8 mouse cellular contexts compared by ENCODE assay signal in the genomic region with DNA sequence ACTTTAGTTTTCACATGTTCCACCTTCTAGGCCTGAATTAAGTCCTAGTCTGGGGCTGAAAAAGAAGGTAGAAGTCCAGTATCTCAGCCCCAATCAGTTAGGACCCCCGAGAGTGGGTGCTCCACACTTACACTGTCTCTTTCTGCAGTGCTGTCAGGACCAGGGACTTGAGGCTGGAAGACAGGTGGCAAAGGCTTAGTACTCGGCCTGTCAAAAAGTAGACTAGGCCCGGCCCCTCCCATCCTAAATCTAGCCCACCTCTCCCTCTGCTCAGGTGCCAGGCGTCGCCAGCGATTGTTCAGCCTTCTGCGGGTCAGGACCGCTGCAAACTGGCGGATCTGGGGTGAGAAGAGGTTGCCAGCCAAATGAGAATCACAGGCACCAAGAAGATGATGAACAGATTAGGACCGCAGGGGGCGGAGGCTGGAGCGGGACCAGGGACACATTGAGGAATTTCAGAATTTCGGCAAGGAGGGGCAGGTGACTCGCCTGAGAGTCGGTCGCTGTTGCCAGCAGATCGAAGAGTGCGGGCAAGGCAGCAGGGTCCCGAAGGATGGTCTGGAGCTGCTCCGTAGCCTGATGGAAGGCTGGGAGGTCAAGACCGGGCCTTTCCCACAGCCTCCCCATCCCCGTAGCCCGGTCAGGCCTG. TPM values are rescaled to one million over a fixed set of nuclear protein-coding genes. Genes with fewer than 3 reads are reported as not detected.
DNase-seq lines count a peak whose midpoint lies in the region; ATAC-seq and TF ChIP-seq lines count a peak whose summit lies in the region.

No protein-coding gene starts in this region.

- peak overlapping the region; percentile 88 for H3K4me2 ChIP-seq in heart, embryonic 13.5 days
- peak overlapping the region; percentile 96 for H3K4me2 ChIP-seq in limb, embryonic 11.5 days (ENCODE audit: low read depth, severe bottlenecking)
- peak overlapping the region; percentile 90 for H3K4me2 ChIP-seq in midbrain, embryonic 15.5 days

- intact Hi-C loops in heart, adult 2 months (cut with DNase I) = loop anchor here (5.0 kb wide), 1 partner anchor 37 kb away; the partner anchor contains the start of genes Gmpr2 and Nedd8

- ATAC-seq in heart, embryonic 13.5 days (ENCODE audit: extremely low read depth, insufficient number of reproducible peaks, low FRiP score, low TSS enrichment) = no peak
- ATAC-seq in limb, embryonic 11.5 days (ENCODE audit: insufficient number of reproducible peaks, low FRiP score, low TSS enrichment, low read depth) = peak; percentile 76
- ATAC-seq in midbrain, embryonic 15.5 days (replicated peaks) = peak; percentile 79

- no peaks in the 10 kb centered on the region for H3K79me2 ChIP-seq in heart, adult 2 months (replicated peaks; ENCODE audit: control insufficient read depth, insufficient read depth, low read length)

- peak in 1 of 2 experiments; percentile 54 for DNase-seq in heart, adult 2 months
- no peak for DNase-seq in heart, adult 8-10 months (ENCODE audit: low spot score)
- peak; percentile 75 to 86 for DNase-seq in cerebellum, postnatal 14 days
- DNase-seq in limb, embryonic 11.5 days (ENCODE audit: low spot score) = no peak
- no peak for DNase-seq in spleen, adult 18-20 months

- no peak for TF ChIP-seq CTCF in heart, adult 2 months (IDR thresholded peaks at IDR 0.05)
- TF ChIP-seq CTCF in E14TG2a.4 (conservative IDR thresholded peaks at IDR 0.05; ENCODE audit: low read length) = no peak

- 4% methylated on average over 23 of the region's 23 CpGs for WGBS in heart, adult 2 months
- 5% methylated on average over 23 of the region's 23 CpGs for WGBS in heart, embryonic 13.5 days
- 3% methylated on average over 23 of the region's 23 CpGs for WGBS in limb, embryonic 11.5 days
- WGBS in midbrain, embryonic 15.5 days = 3% methylated on average over 23 of the region's 23 CpGs

- H3K4me3 ChIP-seq in heart, adult 2 months = peak overlapping the region; percentile 73
- peak overlapping the region; percentile 91 for H3K4me3 ChIP-seq in E14TG2a.4 (replicated peaks; ENCODE audit: low read length)
- peak overlapping the region; percentile 75 for H3K4me3 ChIP-seq in heart, embryonic 13.5 days
- H3K4me3 ChIP-seq in limb, embryonic 11.5 days (ENCODE audit: low read depth, low read length) = peak overlapping the region; percentile 74
- H3K4me3 ChIP-seq in midbrain, embryonic 15.5 days = peak overlapping the region; percentile 66

- no peaks in the 10 kb centered on the region for H3K27me3 ChIP-seq in heart, adult 2 months (ENCODE audit: control insufficient read depth, insufficient read depth, low read length)
- no peaks in the 10 kb centered on the region for H3K27me3 ChIP-seq in E14TG2a.4 (ENCODE audit: insufficient read depth, low read length)
- no peaks in the 10 kb centered on the region for H3K27me3 ChIP-seq in heart, embryonic 13.5 days (replicated peaks)
- H3K27me3 ChIP-seq in limb, embryonic 11.5 days (ENCODE audit: control insufficient read depth, insufficient read depth, low read length) = no peaks in the 10 kb centered on the region
- H3K27me3 ChIP-seq in midbrain, embryonic 15.5 days (replicated peaks) = no peaks in the 10 kb centered on the region

- TF ChIP-seq POLR2A in heart, adult 2 months (IDR thresholded peaks at IDR 0.05; ENCODE audit: insufficient read depth, low read depth, low read length) = no peak

- no peaks in the 10 kb centered on the region for H3K4me1 ChIP-seq in heart, adult 2 months (ENCODE audit: control insufficient read depth, insufficient read depth, low read length)
- peaks cover 54% of the 10 kb centered on the region for H3K4me1 ChIP-seq in E14TG2a.4 (replicated peaks; ENCODE audit: low read depth, low read length)
- H3K4me1 ChIP-seq in heart, embryonic 13.5 days = peaks cover 19% of the 10 kb centered on the region
- peaks cover 4% of the 10 kb centered on the region; the same call in 1 of the 2 replicates for H3K4me1 ChIP-seq in limb, embryonic 11.5 days (ENCODE audit: control insufficient read depth, insufficient read depth, low read length)
- H3K4me1 ChIP-seq in midbrain, embryonic 15.5 days = peaks cover 20% of the 10 kb centered on the region

- H3K9me3 ChIP-seq in E14TG2a.4 (ENCODE audit: low read length) = no peaks in the 10 kb centered on the region
- no peaks in the 10 kb centered on the region for H3K9me3 ChIP-seq in heart, embryonic 13.5 days
- H3K9me3 ChIP-seq in limb, embryonic 11.5 days (ENCODE audit: control insufficient read depth, low read length) = no peaks in the 10 kb centered on the region
- no peaks in the 10 kb centered on the region for H3K9me3 ChIP-seq in midbrain, embryonic 15.5 days

- H3K27ac ChIP-seq in heart, adult 2 months = peak overlapping the region; percentile 81
- peak overlapping the region; percentile 70 for H3K27ac ChIP-seq in heart, embryonic 13.5 days (replicated peaks)
- H3K27ac ChIP-seq in limb, embryonic 11.5 days (replicated peaks; ENCODE audit: low read depth, low read length) = no peak overlapping the region
- peak overlapping the region; percentile 78 for H3K27ac ChIP-seq in midbrain, embryonic 15.5 days

- peak overlapping the region; percentile 80 for H3K9ac ChIP-seq in heart, adult 2 months (ENCODE audit: low read depth, low read length)
- peak overlapping the region; percentile 87 for H3K9ac ChIP-seq in heart, embryonic 13.5 days
- peak overlapping the region; percentile 75 for H3K9ac ChIP-seq in limb, embryonic 11.5 days (ENCODE audit: low read length)
- peak overlapping the region; percentile 72 for H3K9ac ChIP-seq in midbrain, embryonic 15.5 days

- peaks cover 2% of the 10 kb centered on the region; the same call in 1 of the 2 replicates for H3K36me3 ChIP-seq in heart, adult 2 months (ENCODE audit: control insufficient read depth, insufficient read depth, low read length)
- peaks cover 84% of the 10 kb centered on the region for H3K36me3 ChIP-seq in E14TG2a.4 (ENCODE audit: insufficient read depth, low read length)
- peaks cover 85% of the 10 kb centered on the region for H3K36me3 ChIP-seq in heart, embryonic 13.5 days
- H3K36me3 ChIP-seq in limb, embryonic 11.5 days (ENCODE audit: control insufficient read depth, insufficient read depth, low read length) = peaks cover 24% of the 10 kb centered on the region
- peaks cover 56% of the 10 kb centered on the region for H3K36me3 ChIP-seq in midbrain, embryonic 15.5 days (replicated peaks)

- no peak for TF ChIP-seq EP300 in heart, adult 2 months (IDR thresholded peaks at IDR 0.05; ENCODE audit: insufficient read depth, low read depth, low read length)

RNA-seq across cellular contexts. Expression of gene Ipo4, which starts 0.8 kb away (rescaled TPM):
- 10 to 100 TPM; 51.3 to 64.1 TPM for total RNA-seq in heart, adult 2 months (2021)
- 68.2 and 68.9 TPM in 2 replicates for polyA plus RNA-seq in heart, adult 2 months (2012; rRNA removed)
- total RNA-seq in heart, adult 8-10 months (2022) = 10 to 100 TPM; 58.2 to 75.2 (median 71.6) TPM
- polyA plus RNA-seq in heart, embryonic 13.5 days (2015; fragmentation: Nextera tagmentation; extraction: Ambion mirVana) = 64.8 and 67.1 TPM in 2 replicates
- 91.5 and 100 TPM in 2 replicates for polyA plus RNA-seq in limb, embryonic 11.5 days (2014; fragmentation: Nextera tagmentation; extraction: Ambion mirVana)
- polyA plus RNA-seq in midbrain, embryonic 15.5 days (2015; fragmentation: Nextera tagmentation; extraction: Ambion mirVana) = 116 and 121 TPM in 2 replicates

RNA-seq across cellular contexts. Expression of gene Gm49378, which starts 2.7 kb away (rescaled TPM):
- total RNA-seq in heart, adult 2 months (2021) = 1 to 10 TPM; 2.5 to 3.8 TPM
- 3.5 and 5.0 TPM in 2 replicates for polyA plus RNA-seq in heart, adult 2 months (2012; rRNA removed)
- total RNA-seq in heart, adult 8-10 months (2022) = 1 to 10 TPM; 1.6 to 3.3 (median 2.6) TPM
- polyA plus RNA-seq in heart, embryonic 13.5 days (2015; fragmentation: Nextera tagmentation; extraction: Ambion mirVana) = 1.4 and 1.6 TPM in 2 replicates
- 2.2 and 2.9 TPM in 2 replicates for polyA plus RNA-seq in limb, embryonic 11.5 days (2014; fragmentation: Nextera tagmentation; extraction: Ambion mirVana)
- polyA plus RNA-seq in midbrain, embryonic 15.5 days (2015; fragmentation: Nextera tagmentation; extraction: Ambion mirVana) = 0.79 and 1.1 TPM in 2 replicates

RNA-seq across cellular contexts. Expression of gene Tm9sf1, which starts 8.6 kb away (rescaled TPM):
- total RNA-seq in heart, adult 2 months (2021) = 10 to 100 TPM; 39.4 to 40.6 TPM
- polyA plus RNA-seq in heart, adult 2 months (2012; rRNA removed) = 50.6 and 63.0 TPM in 2 replicates
- total RNA-seq in heart, adult 8-10 months (2022) = 10 to 100 TPM; 38.9 to 44.2 (median 40.8) TPM
- polyA plus RNA-seq in heart, embryonic 13.5 days (2015; fragmentation: Nextera tagmentation; extraction: Ambion mirVana) = 77.8 and 81.5 TPM in 2 replicates
- 83.2 and 83.3 TPM in 2 replicates for polyA plus RNA-seq in limb, embryonic 11.5 days (2014; fragmentation: Nextera tagmentation; extraction: Ambion mirVana)
- 63.0 and 65.0 TPM in 2 replicates for polyA plus RNA-seq in midbrain, embryonic 15.5 days (2015; fragmentation: Nextera tagmentation; extraction: Ambion mirVana)

RNA-seq across cellular contexts. Expression of gene Tssk4, which starts 15.0 kb away (rescaled TPM):
- total RNA-seq in heart, adult 2 months (2021) = under 1 TPM; 0.34 to 0.47 TPM
- polyA plus RNA-seq in heart, adult 2 months (2012; rRNA removed) = 0.55 and 0.61 TPM in 2 replicates
- under 1 TPM; 0.44 to 0.88 (median 0.52) TPM for total RNA-seq in heart, adult 8-10 months (2022)
- polyA plus RNA-seq in heart, embryonic 13.5 days (2015; fragmentation: Nextera tagmentation; extraction: Ambion mirVana) = 0.43 and 0.53 TPM in 2 replicates
- 0.77 and 0.91 TPM in 2 replicates for polyA plus RNA-seq in limb, embryonic 11.5 days (2014; fragmentation: Nextera tagmentation; extraction: Ambion mirVana)
- 0.41 and 0.43 TPM in 2 replicates for polyA plus RNA-seq in midbrain, embryonic 15.5 days (2015; fragmentation: Nextera tagmentation; extraction: Ambion mirVana)

RNA-seq across cellular contexts. Expression of gene Rec8, which starts 17.2 kb away (rescaled TPM):
- under 1 TPM in 1 of 2 experiments, not detected in 1; 0.32 TPM for total RNA-seq in heart, adult 2 months (2021)
- polyA plus RNA-seq in heart, adult 2 months (2012; rRNA removed) = 0.12 and 0.29 TPM in 2 replicates
- total RNA-seq in heart, adult 8-10 months (2022) = 1 to 10 TPM in 1 of 4 experiments, under 1 TPM in 3; 0.53 to 1.4 (median 0.67) TPM
- 13.4 and 15.1 TPM in 2 replicates for polyA plus RNA-seq in heart, embryonic 13.5 days (2015; fragmentation: Nextera tagmentation; extraction: Ambion mirVana)
- 7.7 TPM in 2 replicates for polyA plus RNA-seq in limb, embryonic 11.5 days (2014; fragmentation: Nextera tagmentation; extraction: Ambion mirVana)
- polyA plus RNA-seq in midbrain, embryonic 15.5 days (2015; fragmentation: Nextera tagmentation; extraction: Ambion mirVana) = 6.5 and 6.6 TPM in 2 replicates

Comparison
In these comparisons a context has a peak if more than half of its experiments do, and no peak if none do; other contexts are left out.
1. DNase-seq: peak in cerebellum, postnatal 14 days (2 of 2); none in heart, adult 8-10 months (single experiment), limb, embryonic 11.5 days (single experiment) and spleen, adult 18-20 months (0 of 2).
2. Peak in every context shown above with its lines, with median percentiles within 50 percentile points of each other: H3K4me3 ChIP-seq, H3K9ac ChIP-seq and H3K4me2 ChIP-seq.